In the genomic region with DNA sequence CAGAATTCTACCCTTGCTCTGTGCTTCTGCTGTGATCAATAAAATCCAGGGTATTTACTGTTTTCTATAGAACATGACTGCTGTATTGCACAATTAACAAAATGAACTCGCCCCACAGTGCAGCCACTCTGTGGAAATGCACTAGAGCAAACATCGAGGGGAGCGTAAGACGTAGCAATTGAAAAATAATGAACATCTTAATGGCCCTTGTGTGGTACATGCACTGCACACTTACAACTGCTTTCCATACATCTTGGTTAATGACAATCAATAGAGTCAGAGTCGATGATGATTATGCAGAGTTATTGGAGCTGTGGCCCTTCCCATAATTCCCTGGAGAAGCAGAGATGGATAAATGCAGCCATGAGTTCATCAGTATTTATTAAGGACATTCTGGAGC, we compare ENCODE assay signal across 21 mouse cellular contexts. TPM values are rescaled to one million over a fixed set of nuclear protein-coding genes. Genes with fewer than 3 reads are reported as not detected.
DNase-seq lines count a peak whose midpoint lies in the region; ATAC-seq and TF ChIP-seq lines count a peak whose summit lies in the region.
"Had no signal": no experiment of that assay in that cellular context is flagged by ENCODE, and none has a peak within 500 bp of the region (broad histone marks: within the 10 kb centered on the region; RNA-seq: fewer than 3 reads in every experiment).

No protein-coding gene starts in this region.

- H3K27me3 ChIP-seq in liver, postnatal 0 days (ENCODE audit: insufficient read depth, low read length): no peaks in the 10 kb centered on the region
- H3K27me3 ChIP-seq in hindbrain, embryonic 10.5 days (ENCODE audit: insufficient read depth, poor library complexity, severe bottlenecking): no peaks in the 10 kb centered on the region
- no peaks in the 10 kb centered on the region for H3K27me3 ChIP-seq in hindbrain, embryonic 13.5 days
- H3K27me3 ChIP-seq in midbrain, embryonic 16.5 days (ENCODE audit: control insufficient read depth, insufficient read depth, low read depth, low read length): no peaks in the 10 kb centered on the region
- H3K27me3 ChIP-seq: heart, embryonic 15.5 days; neural tube, embryonic 12.5 days had no signal

- ATAC-seq in liver, postnatal 0 days: peak; percentile 78
- peak; percentile 47; the same call in 1 of the 2 replicates for ATAC-seq in hindbrain, embryonic 13.5 days (ENCODE audit: low FRiP score)
- ATAC-seq in midbrain, embryonic 16.5 days: no peak

- no peak for TF ChIP-seq CTCF in liver, postnatal 0 days (IDR thresholded peaks at IDR 0.05; ENCODE audit: low read depth)

- H3K4me2 ChIP-seq in liver, postnatal 0 days (ENCODE audit: low read depth, low read length): peak overlapping the region; percentile 15; the same call in 1 of the 2 replicates
- no peak overlapping the region for H3K4me2 ChIP-seq in hindbrain, embryonic 13.5 days
- no peak overlapping the region for H3K4me2 ChIP-seq in midbrain, embryonic 16.5 days (ENCODE audit: low read length)
- H3K4me2 ChIP-seq: heart, embryonic 15.5 days had no signal

- H3K9ac ChIP-seq in liver, postnatal 0 days (replicated peaks): no peak overlapping the region
- no peak overlapping the region for H3K9ac ChIP-seq in hindbrain, embryonic 13.5 days
- H3K9ac ChIP-seq in midbrain, embryonic 16.5 days (ENCODE audit: low read depth, low read length): no peak overlapping the region
- H3K9ac ChIP-seq: heart, embryonic 15.5 days; liver, embryonic 14.5 days; neural tube, embryonic 12.5 days had no signal

- WGBS in liver, postnatal 0 days (ENCODE audit: insufficient replicate concordance): 79% methylated on average over 5 of the region's 5 CpGs
- 93% methylated on average over 5 of the region's 5 CpGs for WGBS in hindbrain, embryonic 10.5 days
- 60% methylated on average over 5 of the region's 5 CpGs for WGBS in hindbrain, embryonic 13.5 days
- WGBS in midbrain, embryonic 16.5 days: 61% methylated on average over 5 of the region's 5 CpGs

- peaks cover 11% of the 10 kb centered on the region; the same call in 1 of the 2 replicates for H3K36me3 ChIP-seq in liver, postnatal 0 days (replicated peaks; ENCODE audit: insufficient read depth, low read length)
- H3K36me3 ChIP-seq in hindbrain, embryonic 10.5 days: peaks cover 36% of the 10 kb centered on the region
- H3K36me3 ChIP-seq in hindbrain, embryonic 13.5 days: no peaks in the 10 kb centered on the region
- no peaks in the 10 kb centered on the region for H3K36me3 ChIP-seq in midbrain, embryonic 16.5 days (ENCODE audit: control insufficient read depth, insufficient read depth, low read length)
- H3K36me3 ChIP-seq: heart, embryonic 15.5 days had no signal

- no peak overlapping the region for H3K4me3 ChIP-seq in liver, postnatal 0 days (ENCODE audit: low read depth, low read length)
- no peak overlapping the region for H3K4me3 ChIP-seq in hindbrain, embryonic 10.5 days
- no peak overlapping the region for H3K4me3 ChIP-seq in hindbrain, embryonic 13.5 days
- no peak overlapping the region for H3K4me3 ChIP-seq in midbrain, embryonic 16.5 days (ENCODE audit: low read depth, low read length)
- H3K4me3 ChIP-seq: heart, adult 2 months; heart, embryonic 15.5 days; left cerebral cortex, adult 2 months; neural tube, embryonic 12.5 days had no signal

- no peak for DNase-seq in liver, postnatal 0 days
- DNase-seq in liver: no peak
- no peak for DNase-seq in hindbrain, embryonic 10.5 days (ENCODE audit: low spot score)
- DNase-seq in cerebellum, adult 9-11 months: no peak
- DNase-seq in kidney, adult 9 months: no peak
- DNase-seq: adrenal gland, adult 8-10 months; cerebellum, adult 8-10 months; gastrocnemius, postnatal 14 days; heart, adult 2 months; heart, postnatal 4 days; spleen, adult 18-20 months; thymus, postnatal 4 days had no signal

- H3K9me3 ChIP-seq in liver, postnatal 0 days (ENCODE audit: low read length): no peaks in the 10 kb centered on the region
- H3K9me3 ChIP-seq in hindbrain, embryonic 10.5 days: no peaks in the 10 kb centered on the region
- H3K9me3 ChIP-seq in hindbrain, embryonic 13.5 days: no peaks in the 10 kb centered on the region
- H3K9me3 ChIP-seq in midbrain, embryonic 16.5 days (replicated peaks; ENCODE audit: control insufficient read depth, low read length, poor library complexity, severe bottlenecking): no peaks in the 10 kb centered on the region
- H3K9me3 ChIP-seq: heart, embryonic 15.5 days; neural tube, embryonic 12.5 days had no signal

- H3K27ac ChIP-seq in liver, postnatal 0 days (ENCODE audit: low read depth): no peak overlapping the region; the same call in 1 of the 2 replicates
- H3K27ac ChIP-seq in hindbrain, embryonic 10.5 days: 0 out of 2 replicates have a peak overlapping the region, but pooled peaks have one; percentile 60
- peak overlapping the region; percentile 85 for H3K27ac ChIP-seq in hindbrain, embryonic 13.5 days
- peak overlapping the region; percentile 69 for H3K27ac ChIP-seq in midbrain, embryonic 16.5 days (ENCODE audit: low read length)
- H3K27ac ChIP-seq: heart, adult 2 months; heart, embryonic 15.5 days; kidney, postnatal 0 days; left cerebral cortex, adult 2 months; liver, embryonic 14.5 days; macrophage; neural tube, embryonic 12.5 days had no signal

- peaks cover 8% of the 10 kb centered on the region for H3K4me1 ChIP-seq in liver, postnatal 0 days (ENCODE audit: insufficient read depth)
- H3K4me1 ChIP-seq in hindbrain, embryonic 10.5 days (replicated peaks): peaks cover 31% of the 10 kb centered on the region
- peaks cover 73% of the 10 kb centered on the region for H3K4me1 ChIP-seq in hindbrain, embryonic 13.5 days (replicated peaks)
- peaks cover 29% of the 10 kb centered on the region for H3K4me1 ChIP-seq in midbrain, embryonic 16.5 days (ENCODE audit: control insufficient read depth, insufficient read depth, low read length)

- TF ChIP-seq EP300 in liver, postnatal 0 days (IDR thresholded peaks at IDR 0.05; ENCODE audit: low read depth): no peak

RNA-seq across cellular contexts. Expression of a gene that starts 36.3 kb away (rescaled TPM):
- 6.3 and 7.1 TPM in 2 replicates for polyA plus RNA-seq in liver, postnatal 0 days (2015; fragmentation: Nextera tagmentation; extraction: Ambion mirVana)
- 35.0 and 36.8 TPM in 2 replicates for polyA plus RNA-seq in hindbrain, embryonic 10.5 days (2016; fragmentation: Nextera tagmentation; extraction: Ambion mirVana)
- 22.8 and 23.7 TPM in 2 replicates for polyA plus RNA-seq in hindbrain, embryonic 13.5 days (2015; fragmentation: Nextera tagmentation; extraction: Ambion mirVana)
- polyA plus RNA-seq in midbrain, embryonic 16.5 days (2015; fragmentation: Nextera tagmentation; extraction: Ambion mirVana): 18.4 TPM in 2 replicates

RNA-seq across cellular contexts. Expression of a gene that starts 45.5 kb away (rescaled TPM):
- not detected in 2 replicates for polyA plus RNA-seq in liver, postnatal 0 days (2015; fragmentation: Nextera tagmentation; extraction: Ambion mirVana)
- polyA plus RNA-seq in hindbrain, embryonic 10.5 days (2016; fragmentation: Nextera tagmentation; extraction: Ambion mirVana): 0.25 and 0.37 TPM in 2 replicates
- 2.3 and 2.6 TPM in 2 replicates for polyA plus RNA-seq in hindbrain, embryonic 13.5 days (2015; fragmentation: Nextera tagmentation; extraction: Ambion mirVana)
- polyA plus RNA-seq in midbrain, embryonic 16.5 days (2015; fragmentation: Nextera tagmentation; extraction: Ambion mirVana): 4.1 and 4.6 TPM in 2 replicates
- polyA plus RNA-seq: limb, embryonic 11.5 days; macrophage had no signal
